Mouse (Mus musculus): ENCODE results near the gene Dusp7. TPM values are rescaled to one million over a fixed set of nuclear protein-coding genes. Genes with fewer than 3 reads are reported as not detected.

Dusp7 gene
- polyA plus RNA-seq, 1 experiment from 2014 or later: 17.6 TPM

- no peak overlapping the region for H3K4me3 ChIP-seq
- no peaks in the 10 kb centered on the region for H3K9me3 ChIP-seq
- no peaks in the 10 kb centered on the region for H3K36me3 ChIP-seq (replicated peaks)
- 84% methylated on average over 3 of the region's 3 CpGs for WGBS
- DNase-seq (ENCODE audit: extremely low spot score, low spot score): no peak
- no peak overlapping the region for H3K27ac ChIP-seq
- H3K27me3 ChIP-seq (ENCODE audit: poor library complexity, severe bottlenecking): no peaks in the 10 kb centered on the region; the same call in 1 of the 2 replicates
- H3K4me1 ChIP-seq: peaks cover 32% of the 10 kb centered on the region
Observed at GRCm38 (mm10) chr9:106399808-106400207, 31.4 kb downstream of the Dusp7 start.

- Histone ChIP-seq H3K27ac (0 out of 2 replicates have a peak overlapping the region, but pooled peaks have one; percentile 12), H3K27me3 (ENCODE audit: poor library complexity, severe bottlenecking) (no peaks in the 10 kb centered on the region; the same call in 1 of the 2 replicates), H3K4me3 (no peak overlapping the region), H3K36me3 (replicated peaks) (no peaks in the 10 kb centered on the region), H3K4me1 (peaks cover 44% of the 10 kb centered on the region), H3K9me3 (no peaks in the 10 kb centered on the region)
- DNase-seq (ENCODE audit: extremely low spot score, low spot score): no peak
- WGBS: 82% methylated on average over 5 of the region's 5 CpGs
Observed at GRCm38 (mm10) chr9:106402149-106402548, 33.7 kb downstream of the Dusp7 start.

DNA sequence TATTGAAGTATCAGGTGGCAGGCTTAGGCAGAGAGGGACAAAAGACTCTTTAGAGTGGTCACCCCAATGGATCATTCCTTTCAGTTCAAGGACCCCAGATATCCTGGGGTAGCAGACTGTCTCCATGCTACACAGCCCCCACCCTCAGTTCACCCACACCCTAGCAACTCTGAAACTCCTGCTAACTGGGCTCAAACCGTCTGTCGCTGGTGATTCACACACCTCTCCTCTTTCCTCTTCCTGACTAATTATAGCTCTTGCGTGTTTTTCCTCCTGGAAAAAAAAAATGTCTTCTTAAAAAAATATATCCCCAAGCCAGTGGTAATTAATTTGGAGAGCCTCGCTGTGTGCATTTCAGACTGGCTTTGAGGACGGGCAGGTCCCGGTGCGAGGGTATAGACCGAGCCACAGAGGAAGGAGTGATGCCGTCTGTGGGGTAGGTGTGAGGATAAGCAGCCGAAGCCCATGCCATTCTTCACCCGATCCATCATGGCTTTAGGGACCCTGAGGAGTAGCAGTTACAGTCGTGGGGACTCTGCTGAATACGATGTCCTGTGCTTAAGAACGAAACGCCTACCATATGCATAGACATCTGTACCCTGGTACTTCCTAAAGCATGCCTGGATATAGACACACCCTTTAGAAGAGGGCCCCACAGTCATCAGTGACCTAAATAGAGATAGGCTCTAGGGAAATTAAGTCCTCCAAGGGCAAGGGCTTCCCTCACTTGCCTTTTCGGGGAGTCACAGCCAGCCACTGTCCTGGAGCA lies 34.4 kb downstream of the Dusp7 start:
- Histone ChIP-seq H3K27me3 (ENCODE audit: poor library complexity, severe bottlenecking) (no peaks in the 10 kb centered on the region; the same call in 1 of the 2 replicates), H3K9me3 (no peaks in the 10 kb centered on the region), H3K4me1 (peaks cover 46% of the 10 kb centered on the region), H3K36me3 (replicated peaks) (no peaks in the 10 kb centered on the region), H3K4me3 (no peak overlapping the region), H3K27ac (0 out of 2 replicates have a peak overlapping the region, but pooled peaks have one; percentile 12)
- 86% methylated on average over 16 of the region's 16 CpGs for WGBS
- DNase-seq (ENCODE audit: extremely low spot score, low spot score): no peak

DNA sequence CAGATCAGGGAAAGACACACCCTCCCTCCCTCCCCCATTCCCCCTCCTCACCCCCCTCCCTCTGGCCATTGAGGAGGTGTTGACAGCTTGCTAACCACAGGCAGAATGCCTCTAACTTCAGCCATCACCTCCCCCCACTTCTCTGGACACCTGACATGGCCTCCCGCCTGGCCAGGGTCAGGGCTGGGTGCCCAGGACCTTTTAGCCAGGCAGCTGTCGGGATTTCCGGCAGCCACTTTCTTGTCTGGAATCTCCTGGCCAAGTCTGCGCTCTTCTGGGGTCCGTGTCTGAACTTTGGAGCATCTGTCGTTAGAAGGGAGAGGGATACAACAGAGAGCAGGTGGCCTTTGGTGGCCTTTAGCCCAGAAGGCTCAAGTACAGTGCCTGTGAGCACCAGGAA lies 36.8 kb downstream of the Dusp7 start:
- peak overlapping the region; percentile 26 for H3K27ac ChIP-seq
- peaks cover 46% of the 10 kb centered on the region for H3K4me1 ChIP-seq
- DNase-seq (ENCODE audit: extremely low spot score, low spot score): no peak
- peaks cover 6% of the 10 kb centered on the region; the same call in 1 of the 2 replicates for H3K9me3 ChIP-seq
- H3K27me3 ChIP-seq (ENCODE audit: poor library complexity, severe bottlenecking): no peaks in the 10 kb centered on the region; the same call in 1 of the 2 replicates
- 45% methylated on average over 6 of the region's 6 CpGs for WGBS
- no peak overlapping the region for H3K4me3 ChIP-seq
- H3K36me3 ChIP-seq (replicated peaks): no peaks in the 10 kb centered on the region

DNA sequence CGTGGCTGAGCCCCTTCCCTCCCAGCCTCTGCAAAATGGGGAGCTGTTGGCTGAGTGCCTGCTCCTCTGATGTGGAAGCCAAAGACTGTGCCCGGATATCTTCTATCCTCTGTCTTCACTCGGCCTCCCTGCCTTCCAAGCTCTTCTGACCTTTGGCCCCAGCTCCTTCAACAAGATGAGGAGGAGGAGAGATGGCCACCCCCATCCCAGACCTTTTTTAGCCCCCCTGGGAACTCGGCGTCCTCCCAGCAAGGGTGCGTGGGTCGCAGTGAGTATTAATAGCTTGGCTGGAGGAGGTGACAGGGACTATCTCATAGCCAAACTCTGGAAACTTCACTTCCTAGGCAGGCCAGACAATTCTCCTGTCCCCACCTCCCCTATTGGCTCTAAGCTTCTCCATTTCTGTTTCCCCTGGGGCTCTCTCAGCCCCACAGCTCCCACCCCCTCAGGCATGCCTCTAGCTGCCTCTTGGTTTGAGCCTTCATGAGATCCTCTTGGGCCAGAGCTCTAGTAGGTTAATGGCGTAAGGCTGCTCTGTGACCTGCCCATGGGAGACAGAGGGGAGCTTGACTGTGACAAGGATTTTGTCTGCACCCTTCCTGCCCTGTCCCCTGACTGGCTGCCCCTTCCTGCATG lies 38.1 kb downstream of the Dusp7 start:
- Histone ChIP-seq H3K9me3 (peaks cover 6% of the 10 kb centered on the region; the same call in 1 of the 2 replicates), H3K4me3 (no peak overlapping the region), H3K27me3 (ENCODE audit: poor library complexity, severe bottlenecking) (no peaks in the 10 kb centered on the region), H3K27ac (peak overlapping the region; percentile 52), H3K36me3 (replicated peaks) (no peaks in the 10 kb centered on the region), H3K4me1 (peaks cover 59% of the 10 kb centered on the region)
- WGBS: 74% methylated on average over 8 of the region's 8 CpGs
- no peak for DNase-seq (ENCODE audit: extremely low spot score, low spot score)

GRCm38 (mm10) chr9:106409096-106409495 lies 40.7 kb downstream of the Dusp7 start:
- peaks cover 57% of the 10 kb centered on the region for H3K4me1 ChIP-seq
- 97% methylated on average over 4 of the region's 4 CpGs for WGBS
- H3K27ac ChIP-seq: no peak overlapping the region
- peaks cover 6% of the 10 kb centered on the region; the same call in 1 of the 2 replicates for H3K9me3 ChIP-seq
- DNase-seq (ENCODE audit: extremely low spot score, low spot score): no peak
- H3K36me3 ChIP-seq (replicated peaks): no peaks in the 10 kb centered on the region
- H3K4me3 ChIP-seq: no peak overlapping the region
- no peaks in the 10 kb centered on the region; the same call in 1 of the 2 replicates for H3K27me3 ChIP-seq (ENCODE audit: poor library complexity, severe bottlenecking)

DNA sequence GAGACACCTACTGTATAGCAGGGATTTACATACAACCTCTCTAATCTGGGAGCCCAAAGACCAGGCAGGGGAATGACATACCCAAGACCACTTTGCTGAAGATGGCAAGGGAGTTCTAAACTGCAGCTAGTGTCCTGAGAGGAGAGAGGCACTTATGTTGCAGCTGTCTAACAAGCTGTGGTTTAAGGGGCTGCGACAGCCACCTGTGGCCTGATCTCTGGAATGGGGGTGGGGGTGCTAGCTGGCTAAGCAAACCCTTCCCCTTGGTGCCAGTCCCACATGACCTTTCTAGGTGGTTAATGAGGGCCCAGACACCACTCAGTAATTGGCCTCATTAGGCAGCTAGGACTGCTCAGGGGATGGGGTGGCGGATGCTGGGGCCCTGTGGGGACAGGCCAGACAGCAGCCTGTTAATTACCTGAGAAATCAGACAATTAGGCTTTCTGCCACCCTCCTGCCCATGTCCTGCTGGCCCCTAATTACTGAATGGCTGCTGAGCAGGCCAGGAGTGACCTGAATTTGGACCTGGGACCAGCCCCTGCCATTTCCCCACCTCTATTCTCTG lies 41.7 kb downstream of the Dusp7 start:
- Histone ChIP-seq H3K27ac (peak overlapping the region; percentile 67), H3K9me3 (peaks cover 6% of the 10 kb centered on the region; the same call in 1 of the 2 replicates), H3K4me1 (peaks cover 54% of the 10 kb centered on the region), H3K4me3 (no peak overlapping the region), H3K36me3 (replicated peaks) (no peaks in the 10 kb centered on the region), H3K27me3 (ENCODE audit: poor library complexity, severe bottlenecking) (no peaks in the 10 kb centered on the region; the same call in 1 of the 2 replicates)
- DNase-seq (ENCODE audit: extremely low spot score, low spot score): no peak
- WGBS: 30% methylated on average over 2 of the region's 2 CpGs

DNA sequence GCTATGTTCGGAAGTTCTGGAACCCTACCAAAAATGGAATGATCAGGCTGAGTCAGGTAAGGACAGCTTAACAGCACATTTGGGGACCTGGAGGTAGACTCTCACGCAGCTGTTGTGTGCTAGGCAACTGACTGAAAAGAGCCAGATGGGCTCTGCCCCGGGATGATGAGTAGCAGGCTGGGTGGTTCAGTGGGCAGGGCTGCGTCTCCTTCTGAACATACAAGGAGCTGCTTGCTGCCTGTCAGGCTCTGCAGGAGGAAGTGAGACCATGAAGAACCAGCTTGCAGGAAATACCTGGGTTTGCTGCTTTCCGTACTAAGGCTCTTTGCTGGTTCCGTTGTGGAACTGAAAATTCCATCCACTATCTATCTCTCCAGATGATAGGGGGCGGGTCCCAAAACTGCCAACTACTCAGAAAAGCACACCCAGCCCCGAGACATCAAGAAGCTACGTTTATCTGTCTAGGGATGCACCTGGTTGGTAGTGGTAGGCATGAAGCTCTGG lies 42.7 kb downstream of the Dusp7 start:
- H3K4me1 ChIP-seq: peaks cover 44% of the 10 kb centered on the region
- H3K36me3 ChIP-seq (replicated peaks): no peaks in the 10 kb centered on the region

DNA sequence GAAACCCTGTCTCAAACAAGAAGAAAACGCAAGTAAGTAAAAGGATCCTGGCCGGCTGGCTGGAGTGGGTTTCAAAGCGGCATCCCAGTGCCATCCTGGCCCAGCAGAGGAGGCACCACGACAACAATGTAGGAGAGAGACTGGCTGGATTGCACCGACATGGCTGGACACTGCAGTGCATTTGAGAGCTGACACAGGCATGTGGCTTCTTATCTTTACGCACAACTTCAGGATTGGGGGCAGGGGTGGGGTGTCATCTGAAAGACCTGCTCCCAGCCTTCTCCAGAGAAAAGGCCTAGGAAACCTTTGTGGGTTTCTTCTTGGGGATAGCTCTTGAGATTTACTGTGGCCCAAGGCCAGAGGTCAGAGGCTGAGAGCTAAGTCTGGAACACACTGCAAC lies 43.3 kb downstream of the Dusp7 start:
- Histone ChIP-seq H3K4me3 (no peak overlapping the region), H3K36me3 (replicated peaks) (no peaks in the 10 kb centered on the region), H3K27me3 (ENCODE audit: poor library complexity, severe bottlenecking) (no peaks in the 10 kb centered on the region; the same call in 1 of the 2 replicates), H3K4me1 (peaks cover 38% of the 10 kb centered on the region), H3K27ac (peak overlapping the region; percentile 62), H3K9me3 (peaks cover 6% of the 10 kb centered on the region; the same call in 1 of the 2 replicates)
- WGBS: 82% methylated on average over 6 of the region's 6 CpGs
- DNase-seq (ENCODE audit: extremely low spot score, low spot score): no peak

More for the DNA sequence above, 42.7 kb downstream of the Dusp7 start:
- 81% methylated on average over 9 of the region's 9 CpGs for WGBS
- no peak for DNase-seq (ENCODE audit: extremely low spot score, low spot score)
- Histone ChIP-seq H3K9me3 (peaks cover 6% of the 10 kb centered on the region; the same call in 1 of the 2 replicates), H3K27ac (peak overlapping the region; percentile 67), H3K4me3 (no peak overlapping the region), H3K27me3 (ENCODE audit: poor library complexity, severe bottlenecking) (no peaks in the 10 kb centered on the region; the same call in 1 of the 2 replicates)

GRCm38 (mm10) chr9:106412210-106412609 lies 43.8 kb downstream of the Dusp7 start:
- no peak for DNase-seq (ENCODE audit: extremely low spot score, low spot score)
- Histone ChIP-seq H3K27me3 (ENCODE audit: poor library complexity, severe bottlenecking) (peaks cover 4% of the 10 kb centered on the region; the same call in 1 of the 2 replicates), H3K4me3 (no peak overlapping the region), H3K4me1 (peaks cover 37% of the 10 kb centered on the region), H3K9me3 (peaks cover 6% of the 10 kb centered on the region; the same call in 1 of the 2 replicates), H3K36me3 (replicated peaks) (no peaks in the 10 kb centered on the region), H3K27ac (no peak overlapping the region)
- WGBS: 67% methylated on average over 3 of the region's 3 CpGs

- WGBS: 87% methylated on average over 5 of the region's 5 CpGs
- Histone ChIP-seq H3K36me3 (replicated peaks) (no peaks in the 10 kb centered on the region), H3K4me3 (no peak overlapping the region), H3K27ac (peak overlapping the region; percentile 36; the same call in 1 of the 2 replicates), H3K27me3 (ENCODE audit: poor library complexity, severe bottlenecking) (peaks cover 18% of the 10 kb centered on the region), H3K9me3 (peaks cover 6% of the 10 kb centered on the region; the same call in 1 of the 2 replicates), H3K4me1 (peaks cover 49% of the 10 kb centered on the region)
- DNase-seq (ENCODE audit: extremely low spot score, low spot score): no peak
Observed at GRCm38 (mm10) chr9:106413606-106414005, 45.2 kb downstream of the Dusp7 start.

DNA sequence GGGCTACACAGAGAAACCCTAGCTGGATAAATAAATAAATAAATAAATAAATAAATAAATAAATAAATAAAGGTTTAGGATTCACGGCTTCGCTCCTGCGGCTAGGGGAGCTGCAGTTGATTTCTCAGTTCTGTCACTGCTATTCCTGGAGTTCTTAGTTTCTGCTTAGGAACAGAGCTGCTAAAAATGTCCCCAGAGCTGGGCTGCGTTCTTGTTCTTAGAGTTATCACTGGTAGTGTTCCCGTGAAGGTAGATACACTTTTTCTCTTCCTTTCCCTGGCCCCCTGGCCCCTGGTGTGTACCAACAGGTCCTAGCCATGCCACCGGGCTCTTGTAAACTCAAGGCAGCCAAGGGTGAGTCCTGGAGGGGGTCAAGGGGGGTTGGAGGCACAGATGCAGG lies 48.4 kb downstream of the Dusp7 start:
- no peaks in the 10 kb centered on the region for H3K9me3 ChIP-seq

More for the DNA sequence above, 48.4 kb downstream of the Dusp7 start:
- WGBS: 86% methylated on average over 6 of the region's 6 CpGs
- Histone ChIP-seq H3K4me3 (no peak overlapping the region), H3K27ac (no peak overlapping the region), H3K27me3 (ENCODE audit: poor library complexity, severe bottlenecking) (peaks cover 31% of the 10 kb centered on the region), H3K36me3 (replicated peaks) (no peaks in the 10 kb centered on the region), H3K4me1 (peaks cover 58% of the 10 kb centered on the region)
- no peak for DNase-seq (ENCODE audit: extremely low spot score, low spot score)
